Mouse (Mus musculus): ENCODE data around the gene Efna3. TPM values are rescaled to one million over a fixed set of nuclear protein-coding genes. Genes with fewer than 3 reads are reported as not detected.

Efna3 gene
- polyA plus RNA-seq (2012) = not detected in 2 replicates

DNA sequence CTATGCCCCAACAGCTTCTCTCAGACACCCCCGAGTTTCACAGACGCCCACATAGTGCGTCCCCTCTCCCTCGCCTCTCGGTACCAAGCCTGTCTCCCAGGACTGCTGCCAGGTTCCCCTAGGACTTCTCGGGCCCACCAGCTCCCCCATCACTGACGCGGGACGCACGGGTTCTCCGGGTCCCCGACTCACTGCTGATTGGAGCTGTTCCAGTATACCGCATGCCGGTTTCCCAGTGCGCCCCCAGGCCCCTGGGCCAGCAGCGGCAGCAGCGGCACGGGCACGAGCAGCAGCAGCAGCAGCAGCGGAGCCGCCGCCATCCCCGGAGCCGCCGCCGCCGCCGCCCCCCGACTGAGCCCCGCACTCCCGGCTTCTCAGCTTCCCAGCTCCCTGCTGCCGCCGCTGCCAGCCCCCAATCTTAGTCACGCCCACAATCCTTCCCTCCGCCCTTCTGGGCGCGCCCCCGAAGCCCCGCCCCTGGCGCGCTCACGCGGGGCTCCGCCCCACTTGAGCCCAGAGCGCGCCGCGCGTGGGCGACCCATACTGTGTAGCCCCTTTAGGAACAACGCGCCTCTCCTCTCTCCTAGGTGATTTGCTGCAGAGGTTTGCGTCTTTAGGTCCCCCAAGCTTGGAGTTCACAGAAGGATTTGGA lies at the start of gene Efna3:
Gene Efna3, minus strand, starts transcription at position 452 of the 652 bp plus-strand sequence.
- no peak for TF ChIP-seq GATA1 (IDR thresholded peaks at IDR 0.05; ENCODE audit: low read length)

DNA sequence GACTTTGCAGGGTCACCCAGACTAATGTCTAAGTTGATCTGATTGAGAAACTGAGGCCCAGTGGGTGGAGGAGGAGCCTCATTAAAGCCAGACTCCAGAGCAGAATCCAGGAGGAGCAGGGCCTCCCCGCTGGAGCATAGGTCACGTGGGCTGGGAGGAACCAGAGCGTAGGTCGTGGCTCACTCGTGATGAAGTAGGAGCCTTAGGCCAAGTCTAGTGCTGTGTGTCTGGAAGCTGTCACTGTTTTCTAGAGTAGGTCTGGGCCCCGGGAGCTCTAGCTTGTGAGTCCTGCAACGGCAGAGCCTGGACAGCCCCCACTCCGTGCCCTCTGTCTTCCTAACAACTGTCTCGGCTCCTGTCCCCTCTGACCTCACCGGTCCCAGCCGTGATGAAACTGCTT lies 44.6 kb upstream of the Efna3 start:
- TF ChIP-seq GATA1 (IDR thresholded peaks at IDR 0.05; ENCODE audit: low read length) = no peak

DNA sequence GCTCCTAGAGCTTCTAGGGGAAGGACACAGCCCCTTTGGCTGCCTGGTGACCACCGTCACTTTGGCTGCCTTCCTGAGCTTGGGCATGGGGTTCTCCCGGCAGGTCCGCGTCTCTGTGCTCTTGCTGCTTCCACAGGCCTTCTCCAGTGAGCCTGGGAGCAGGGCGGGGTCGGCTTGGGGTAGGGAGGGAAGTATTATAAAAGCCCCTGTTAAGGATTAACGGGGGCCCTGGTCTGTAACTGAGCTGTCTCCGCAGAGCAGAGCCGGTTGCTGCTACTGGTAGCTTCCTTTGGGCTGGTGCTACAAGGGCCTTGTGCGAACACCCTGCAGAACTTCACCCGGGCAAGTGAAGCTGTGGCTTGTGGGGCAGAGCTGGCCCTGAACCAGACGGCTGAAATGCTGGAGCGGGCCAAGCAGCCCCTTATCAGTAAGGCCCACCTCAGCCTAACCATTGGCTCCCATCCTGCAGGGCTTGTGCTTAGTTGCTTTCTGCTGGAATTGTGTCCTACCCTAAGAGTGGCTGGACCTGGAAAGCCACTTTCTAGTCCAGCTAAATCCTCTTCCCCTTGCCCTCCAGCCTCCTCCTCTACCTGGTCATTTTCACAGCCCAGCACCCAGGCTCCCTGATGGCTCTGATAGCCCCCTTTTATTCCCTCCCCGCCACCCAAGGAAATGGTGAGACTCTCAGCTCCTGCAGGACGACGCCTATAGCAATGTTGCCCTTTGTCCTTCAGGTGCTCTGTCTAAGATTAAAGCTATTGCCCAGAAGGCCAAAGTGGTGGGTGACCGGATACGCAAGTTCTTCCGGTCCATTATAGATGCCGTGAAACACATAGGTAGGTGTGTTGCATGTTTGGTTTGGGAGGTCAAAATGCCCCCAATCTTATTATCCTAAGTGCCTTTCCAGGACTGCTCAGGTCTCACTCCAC lies 43.0 kb upstream of the Efna3 start:
- TF ChIP-seq GATA1 (IDR thresholded peaks at IDR 0.05; ENCODE audit: low read length) = no peak

DNA sequence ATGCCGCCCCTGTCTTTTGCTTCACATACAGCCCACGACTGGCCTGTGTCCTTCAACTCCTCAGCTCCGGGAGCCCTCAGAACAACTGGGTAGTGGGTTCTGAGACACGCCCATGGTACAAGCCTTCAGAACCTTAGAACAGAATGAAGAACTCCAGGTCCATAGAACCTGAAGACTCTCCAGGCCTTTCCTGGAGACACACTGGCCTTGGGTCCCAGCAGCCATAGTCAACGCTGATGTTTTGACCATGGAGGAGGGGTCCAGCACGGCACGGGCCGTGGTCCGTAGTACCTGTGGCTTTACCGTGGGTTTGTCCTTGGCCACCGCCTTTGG lies 42.4 kb upstream of the Efna3 start, which contains the start of gene Dcst1:
Gene Dcst1, minus strand, starts transcription at position 101 of the 333 bp plus-strand sequence.
- no peak for TF ChIP-seq GATA1 (IDR thresholded peaks at IDR 0.05; ENCODE audit: low read length)

DNA sequence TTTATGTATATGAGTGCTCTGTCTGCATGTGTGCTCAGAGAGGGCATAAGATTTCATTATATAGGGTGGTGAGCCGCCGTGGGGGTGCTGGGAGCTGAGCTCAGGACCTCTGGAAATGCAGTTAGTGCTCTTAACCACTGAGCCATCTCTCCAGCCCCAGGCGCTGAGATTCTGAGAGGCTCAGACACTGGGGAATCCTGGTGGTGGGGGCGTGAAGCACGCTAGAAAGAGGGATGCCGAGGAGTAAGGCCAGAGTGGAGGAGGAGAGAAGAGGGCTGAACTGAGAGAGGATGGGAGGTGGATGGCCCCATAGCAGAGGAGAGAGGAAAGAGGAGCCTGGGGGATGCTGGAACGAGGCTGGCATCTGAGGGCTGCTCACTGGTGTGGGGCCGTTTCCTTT lies 41.9 kb upstream of the Efna3 start:
- TF ChIP-seq GATA1 (IDR thresholded peaks at IDR 0.05; ENCODE audit: low read length) = no peak

DNA sequence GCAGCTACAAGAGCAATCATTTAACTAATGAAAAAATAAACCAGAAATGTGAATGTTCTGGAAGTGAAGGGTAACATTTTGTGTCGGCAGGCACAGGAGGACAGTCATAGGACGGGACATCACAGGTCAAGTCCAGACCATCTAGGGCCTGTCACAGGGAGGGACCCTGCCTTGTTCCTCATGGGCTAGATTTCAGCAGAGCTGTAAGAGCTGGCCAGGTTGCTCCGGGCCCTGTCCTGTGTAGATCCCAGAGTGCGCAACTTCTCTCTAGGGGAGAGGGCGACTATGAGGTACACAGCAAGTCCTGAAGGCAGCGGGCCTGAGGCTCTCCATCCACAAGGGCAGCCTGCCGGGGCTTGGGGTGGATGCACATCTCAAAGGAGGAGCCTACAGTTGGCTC lies 38.9 kb upstream of the Efna3 start, which contains the start of gene Dcst2:
Gene Dcst2, plus strand, starts transcription at position 301 of the 400 bp plus-strand sequence.
- TF ChIP-seq GATA1 (IDR thresholded peaks at IDR 0.05; ENCODE audit: low read length) = no peak

DNA sequence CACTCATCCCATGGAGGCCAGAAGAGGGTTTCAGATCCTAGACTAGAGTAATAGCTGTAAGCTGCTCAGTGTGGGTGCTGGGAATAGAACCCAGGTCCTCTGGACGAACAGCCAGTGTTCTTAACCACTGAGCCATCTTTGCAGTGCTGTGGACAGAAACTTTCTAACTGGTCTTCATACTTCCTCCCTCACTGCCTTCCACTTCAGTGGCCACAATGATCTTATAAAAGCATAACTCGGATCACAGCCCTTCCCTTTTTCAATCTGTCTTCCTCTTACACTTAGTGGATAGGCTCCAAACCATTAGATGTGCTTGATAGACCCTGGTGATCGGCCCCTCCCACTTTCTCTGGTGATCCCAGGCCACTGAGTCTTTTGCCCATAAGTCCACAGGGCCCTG lies 37.5 kb upstream of the Efna3 start:
- TF ChIP-seq GATA1 (IDR thresholded peaks at IDR 0.05; ENCODE audit: low read length) = no peak

DNA sequence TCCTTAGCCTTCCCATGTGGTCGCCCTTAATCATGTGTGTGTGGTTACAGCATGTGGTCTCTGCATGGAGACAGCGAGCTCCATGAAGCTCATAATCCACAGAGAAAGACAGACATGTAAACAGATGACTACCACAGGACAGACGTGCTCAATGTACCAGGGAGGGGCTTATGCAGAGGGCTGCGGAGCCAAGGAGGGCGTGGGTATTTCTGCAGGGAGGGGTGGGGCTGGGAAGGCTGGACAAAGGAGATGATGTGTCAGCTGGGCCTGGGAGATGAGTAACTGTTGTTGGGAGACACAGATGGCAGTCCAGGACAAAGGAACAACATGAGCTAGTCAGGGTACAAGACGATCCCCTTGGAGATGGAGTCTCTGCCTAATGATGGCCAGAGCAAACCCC lies 36.9 kb upstream of the Efna3 start:
- no peak for TF ChIP-seq GATA1 (IDR thresholded peaks at IDR 0.05; ENCODE audit: low read length)

DNA sequence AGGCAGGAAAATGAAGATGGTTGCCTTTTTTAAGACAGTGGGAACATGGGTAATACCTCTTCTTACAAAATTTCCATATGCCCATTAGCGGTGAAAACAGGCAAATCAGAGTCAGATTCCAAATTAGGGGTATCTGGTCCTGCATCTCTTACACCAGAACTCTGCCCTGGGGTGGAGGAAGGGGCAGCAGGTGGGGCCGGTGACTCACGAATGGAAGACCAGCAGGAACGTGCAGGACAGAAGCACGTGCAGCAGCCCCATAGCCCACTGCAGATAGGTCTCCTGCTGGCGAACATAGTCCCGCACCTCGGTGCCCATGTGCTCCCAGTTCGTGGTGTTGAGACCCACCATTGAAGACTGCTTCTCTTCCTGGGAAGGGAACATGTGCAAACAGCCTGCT lies 33.3 kb upstream of the Efna3 start:
- no peak for TF ChIP-seq GATA1 (IDR thresholded peaks at IDR 0.05; ENCODE audit: low read length)

DNA sequence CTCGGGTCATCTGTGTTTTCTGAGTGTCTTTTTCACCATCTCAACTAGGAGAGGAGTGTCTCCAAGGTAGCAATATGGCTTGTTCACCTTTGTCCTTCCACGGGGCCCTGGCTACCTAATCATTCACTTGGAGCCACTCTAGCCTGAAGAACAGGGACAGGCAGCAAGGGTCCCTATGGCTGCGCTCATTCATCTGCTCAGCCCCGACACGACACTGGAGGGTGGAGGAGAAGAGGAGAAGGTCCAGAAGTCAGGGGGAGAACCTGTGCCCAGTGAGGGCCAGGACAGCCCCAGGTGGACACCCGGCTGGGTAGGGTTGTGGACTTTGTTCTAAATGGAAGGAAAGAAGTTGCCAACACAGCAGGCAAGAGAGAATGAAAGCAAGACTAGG lies 32.7 kb upstream of the Efna3 start:
- no peak for TF ChIP-seq GATA1 (IDR thresholded peaks at IDR 0.05; ENCODE audit: low read length)

DNA sequence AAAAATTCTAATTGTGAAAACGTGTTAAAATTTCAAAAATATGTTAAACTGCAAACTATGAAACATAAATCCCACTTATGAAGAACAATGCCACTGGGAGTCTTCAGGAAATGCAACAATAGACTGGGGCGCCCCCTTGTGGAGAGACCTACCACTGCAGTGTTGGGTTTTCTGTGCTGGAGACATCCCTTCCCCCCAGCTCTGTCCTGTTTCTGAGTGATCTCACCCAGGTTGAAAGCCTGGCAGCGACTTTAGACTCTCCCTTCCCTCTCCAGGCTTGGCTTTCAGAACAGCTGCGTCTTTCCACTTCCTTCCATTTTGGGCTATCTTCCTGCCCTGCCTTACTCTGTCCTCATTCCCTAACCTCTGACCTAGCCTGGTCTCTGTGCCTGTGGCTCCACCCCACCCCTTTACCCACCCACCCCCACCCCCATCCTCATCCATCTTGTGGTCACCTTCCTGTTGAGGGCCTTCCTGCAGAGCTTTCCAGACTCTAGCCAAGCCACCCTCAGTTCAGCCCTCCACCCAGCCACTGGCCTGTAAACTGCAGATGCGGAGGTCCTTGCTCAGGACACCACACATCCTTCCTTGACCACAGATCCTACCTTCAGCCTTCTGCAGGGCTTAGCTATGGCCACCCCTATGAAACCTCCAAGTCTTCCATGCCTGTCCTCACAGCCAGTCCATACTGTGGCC lies 32.2 kb upstream of the Efna3 start:
- no peak for TF ChIP-seq GATA1 (IDR thresholded peaks at IDR 0.05; ENCODE audit: low read length)

DNA sequence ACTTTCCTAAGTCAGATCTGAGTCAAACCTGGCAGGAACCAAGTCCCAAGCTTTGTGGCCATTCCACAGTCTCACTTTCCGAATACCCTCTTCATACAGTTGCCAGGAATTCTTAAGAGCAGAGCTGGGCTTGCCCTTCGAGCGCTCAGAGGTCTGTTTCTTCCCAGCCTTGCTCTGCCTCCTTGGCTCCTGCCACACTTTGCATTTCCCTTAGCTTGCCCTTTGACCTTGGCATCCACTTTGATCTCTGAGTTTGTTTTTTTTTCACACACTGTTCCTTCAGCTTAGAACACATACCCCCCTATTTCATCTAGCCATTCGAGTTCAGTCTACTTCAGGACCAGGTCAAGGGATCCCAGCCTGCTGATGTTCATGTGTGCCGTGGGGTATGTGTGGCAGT lies 28.5 kb upstream of the Efna3 start:
- TF ChIP-seq GATA1 (IDR thresholded peaks at IDR 0.05; ENCODE audit: low read length) = no peak

DNA sequence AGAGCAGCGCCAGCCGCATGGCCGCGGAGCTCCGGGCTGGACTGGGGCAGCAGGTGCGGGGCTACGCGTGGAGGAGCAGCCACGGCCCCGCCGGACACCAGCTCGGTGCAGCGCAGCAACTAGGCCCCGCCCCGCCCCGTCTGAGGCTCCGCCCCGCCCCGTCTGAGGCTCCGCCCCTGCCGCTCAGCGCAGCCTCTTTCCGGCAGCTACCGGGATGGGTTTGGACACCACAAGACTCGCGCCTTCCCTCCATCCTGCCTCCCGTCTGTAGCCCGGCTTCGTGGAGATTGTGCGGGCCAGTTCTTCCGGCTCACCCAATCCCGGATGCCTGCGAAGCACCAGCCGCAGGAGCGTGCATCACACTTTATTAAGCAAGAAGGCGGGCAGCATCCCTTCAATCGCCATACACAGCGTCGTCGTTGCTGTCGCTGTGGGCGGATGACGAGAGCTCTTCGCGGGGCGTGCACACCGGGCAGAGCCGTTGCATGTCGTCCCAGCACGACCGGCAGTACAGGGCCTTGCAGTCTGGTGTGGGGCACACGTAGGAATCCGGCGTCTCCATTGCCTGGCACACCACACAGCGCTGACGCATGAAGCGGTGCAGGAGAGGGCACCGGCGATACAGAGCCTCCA lies 27.2 kb upstream of the Efna3 start, which contains the start of gene Adam15:
Gene Adam15, minus strand, starts transcription at position 128 of the 633 bp plus-strand sequence.
- no peak for TF ChIP-seq GATA1 (IDR thresholded peaks at IDR 0.05; ENCODE audit: low read length)

DNA sequence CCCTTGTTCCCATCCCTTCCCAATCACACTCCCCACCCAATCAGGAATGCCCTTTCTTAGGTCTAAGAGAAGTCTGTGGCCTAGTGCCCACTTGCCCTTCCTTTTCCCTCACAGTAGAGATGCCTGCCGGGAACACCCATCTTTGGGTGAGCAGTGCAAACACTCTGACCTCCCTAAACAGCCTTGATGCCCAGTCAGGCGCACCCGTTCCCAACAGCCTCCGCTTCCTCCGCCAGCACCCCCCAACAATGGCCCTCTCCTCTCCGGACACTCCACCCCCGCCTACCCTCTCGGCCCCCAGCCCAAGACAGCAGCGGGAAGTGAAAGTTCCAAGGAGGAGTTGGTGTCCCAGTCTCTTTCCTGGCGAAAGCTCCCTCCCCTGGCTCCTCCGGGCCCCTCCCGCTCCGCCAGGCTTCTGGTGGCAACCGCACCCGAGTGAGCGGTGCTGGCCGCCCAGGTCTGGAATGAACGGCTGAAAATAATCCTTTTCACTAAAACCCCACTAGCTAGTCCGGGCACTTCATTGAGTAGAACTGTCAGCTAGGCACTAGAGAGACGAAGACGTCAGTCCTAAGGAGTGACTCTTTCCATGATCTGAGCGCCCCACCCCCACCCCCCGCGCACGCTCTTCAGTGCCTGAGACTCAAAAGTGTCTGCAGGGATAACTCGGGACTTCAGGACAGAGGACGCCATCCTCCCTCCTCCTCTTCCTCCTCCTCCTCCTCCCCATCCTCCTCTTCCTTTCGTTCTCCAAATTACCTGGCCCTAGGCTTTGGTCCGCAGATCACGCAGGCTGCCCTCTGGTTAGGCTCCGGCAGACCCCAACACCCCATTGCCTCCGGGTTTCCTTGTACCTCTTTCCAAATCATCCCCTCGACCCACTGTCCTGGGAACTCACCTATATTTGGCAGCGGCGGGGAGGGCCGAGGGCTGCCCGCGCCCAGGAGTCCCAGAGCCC lies 26.4 kb upstream of the Efna3 start:
- TF ChIP-seq GATA1 (IDR thresholded peaks at IDR 0.05; ENCODE audit: low read length) = no peak
